Mouse (Mus musculus) naive thymus-derived CD4-positive, alpha-beta T cell, adult 2 months (primary cell): Measurements from ENCODE around the gene Wscd1.

ENCODE experiments used
- DNase-seq: peaks from one replicate; pipeline ENCODE4 v3.0.0-alpha.2; 2011; ENCODE audit warnings: low read depth

Gene Wscd1

DNA sequence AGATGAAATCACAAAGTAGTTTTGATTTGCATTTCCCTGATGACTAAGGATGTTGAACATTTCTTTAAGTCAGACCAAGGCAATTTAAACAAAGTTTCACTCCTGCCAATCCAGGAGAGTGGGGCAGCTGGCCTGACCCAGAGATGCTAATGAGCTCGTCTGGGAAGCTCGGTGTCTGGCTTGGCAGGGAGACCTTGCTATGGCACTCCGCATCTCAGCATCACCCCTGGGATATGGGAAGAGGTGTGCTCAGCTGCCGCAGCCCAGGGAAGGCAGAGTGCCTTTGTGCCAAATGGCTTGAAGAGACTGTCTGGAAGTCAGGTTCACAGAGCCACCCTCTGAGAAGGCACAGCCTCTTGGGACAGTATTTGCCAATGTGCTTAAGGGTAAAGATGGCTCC is 75.3 kb downstream of the Wscd1 start:
- no peak for DNase-seq
